Mouse (Mus musculus) CD4-positive naive resting alpha-beta T cell, adult 57 days (primary cell): ENCODE results near the gene Tbx21. TPM values are rescaled to one million over a fixed set of nuclear protein-coding genes. Genes with fewer than 3 reads are reported as not detected.

Experiments used
- total RNA-seq: library from RNA; stranded (reverse); gene quantifications from one replicate; pipeline ENCODE4 v1.2.4, GENCODE M21; 2023

Tbx21 gene
- total RNA-seq = 2.4 TPM

DNA sequence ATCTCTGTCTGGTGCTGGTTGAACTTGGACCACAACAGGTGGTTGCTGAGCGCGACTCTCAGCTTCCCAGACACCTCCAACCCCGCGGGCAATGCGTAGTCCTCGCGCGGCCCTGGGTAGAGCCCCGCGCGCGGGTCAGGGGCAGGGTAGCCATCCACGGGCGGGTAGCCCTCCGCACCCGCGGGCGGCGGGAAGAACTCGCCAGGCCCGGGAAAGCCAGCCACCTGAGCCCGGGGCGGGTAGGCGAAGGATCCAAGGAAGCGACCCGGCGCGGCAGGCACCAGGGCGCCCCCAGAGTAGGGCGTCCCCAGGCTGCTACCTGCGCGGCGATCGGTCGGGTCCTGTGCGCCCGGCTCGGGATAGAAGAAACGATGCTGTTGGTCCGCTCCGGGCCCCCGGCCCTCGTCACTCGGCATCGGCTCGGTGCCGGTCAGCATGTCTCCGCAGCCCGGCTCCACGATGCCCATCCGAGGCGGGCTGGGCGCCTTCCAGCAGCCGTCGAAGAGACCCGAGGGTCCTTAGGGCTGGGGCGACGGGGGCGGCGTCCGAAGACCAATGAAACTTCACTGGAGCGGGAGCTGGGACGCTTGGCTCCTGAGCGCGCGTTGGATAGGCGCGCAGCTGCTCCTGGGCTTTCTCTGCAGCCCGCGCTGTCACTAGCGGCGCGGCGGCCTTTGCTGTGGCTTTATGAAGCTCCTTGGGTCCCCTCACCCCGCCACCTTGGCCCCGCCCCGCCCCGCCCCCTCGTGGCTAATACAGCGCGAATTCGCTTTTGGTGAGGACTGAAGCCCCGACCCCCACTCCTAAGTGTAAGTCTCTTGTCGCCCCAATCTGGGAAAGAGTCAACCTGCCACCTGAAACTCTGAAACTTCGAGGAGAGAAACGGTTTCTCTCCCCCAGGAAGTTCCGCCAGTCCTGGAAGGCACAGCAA is at the start of gene Tbx21:
Gene Tbx21, minus strand, starts transcription at position 661 of the 931 bp plus-strand sequence.

DNA sequence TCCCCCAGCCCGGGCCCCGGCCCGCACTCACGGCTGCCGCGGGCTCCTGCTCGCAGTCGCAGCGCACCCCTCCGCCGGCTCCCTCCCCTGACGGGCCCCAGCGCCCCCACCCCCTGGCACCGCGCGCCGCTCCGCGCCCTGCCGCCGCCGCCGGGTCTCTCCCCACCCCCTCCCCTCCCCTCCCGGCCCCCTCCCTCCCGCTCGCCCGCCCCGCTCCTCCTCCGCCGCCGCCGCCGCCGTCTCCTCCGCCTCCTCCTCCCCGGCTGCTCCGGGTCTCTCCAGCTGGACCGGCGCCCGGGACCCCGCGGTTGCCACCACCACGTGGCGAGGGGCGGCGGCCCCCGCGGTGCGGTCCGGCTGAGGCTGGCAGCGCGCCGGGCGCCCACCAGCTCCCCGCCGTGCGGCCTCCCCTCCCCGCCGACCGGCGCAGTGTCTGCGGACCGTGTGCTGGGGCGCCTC is 36.2 kb upstream of the Tbx21 start, which contains the start of gene Tbkbp1:
Gene Tbkbp1, minus strand, starts transcription at position 153 of the 459 bp plus-strand sequence.

DNA sequence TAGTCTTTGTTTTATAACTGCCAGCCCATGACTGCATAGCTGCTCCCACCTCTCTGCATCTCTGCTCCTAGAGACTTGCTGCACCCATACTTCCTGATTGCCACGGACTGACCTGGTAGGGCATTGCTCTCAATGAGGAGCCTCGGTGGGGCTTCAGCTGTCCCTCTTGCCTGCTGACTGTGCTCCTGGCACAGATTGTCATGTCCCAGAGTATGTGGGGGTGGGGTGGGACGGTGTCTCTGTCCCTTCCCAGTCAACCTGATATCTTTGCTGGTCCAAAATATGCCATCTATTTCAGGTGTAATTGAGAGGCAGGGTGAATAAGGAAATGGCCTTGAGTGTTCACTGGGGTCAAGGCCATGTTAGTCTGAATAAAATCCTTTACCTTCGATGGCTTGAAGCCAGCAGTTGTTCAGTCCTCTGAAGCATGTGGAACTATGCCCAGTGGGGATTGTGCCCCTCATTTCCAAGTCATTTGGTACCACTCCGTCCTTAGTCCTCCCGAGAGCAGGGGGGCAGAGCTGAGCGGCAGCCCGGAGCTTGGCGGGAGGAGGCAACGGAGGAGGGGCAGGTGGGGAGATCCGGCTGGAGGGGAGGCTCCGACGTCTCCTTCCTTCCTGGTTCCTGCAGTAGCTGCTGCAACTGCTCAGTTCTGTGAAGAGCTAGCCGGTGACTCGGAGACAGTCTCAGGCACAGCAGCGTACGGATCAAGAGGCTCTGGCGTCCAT is 64.8 kb downstream of the Tbx21 start, which contains the start of gene Osbpl7:
Gene Osbpl7, plus strand, starts transcription at position 413 of the 728 bp plus-strand sequence.

Other genes with a start within 250 kb of the Tbx21 start
- 56.0 TPM for gene Cdk5rap3, start 198.8 kb downstream of the Tbx21 start, total RNA-seq
- not detected for gene Prr15l, start 187.2 kb downstream of the Tbx21 start, total RNA-seq
- gene Pnpo, start 171.3 kb downstream of the Tbx21 start, total RNA-seq = 18.1 TPM
- 54.2 TPM for gene Sp2, start 132.4 kb downstream of the Tbx21 start, total RNA-seq
- gene Sp6, start 101.9 kb downstream of the Tbx21 start, total RNA-seq = 4.7 TPM
- 3.3 TPM for gene Scrn2, start 85.4 kb downstream of the Tbx21 start, total RNA-seq
- not detected for gene Lrrc46, start 73.9 kb downstream of the Tbx21 start, total RNA-seq
- gene Mrpl10, start 73.8 kb downstream of the Tbx21 start, total RNA-seq = 38.7 TPM
- 31.6 TPM for gene Osbpl7, start 64.7 kb downstream of the Tbx21 start, total RNA-seq
- 1.2 TPM for gene Tbkbp1, start 36.2 kb upstream of the Tbx21 start, total RNA-seq
- 136 TPM for gene Kpnb1, start 72.5 kb upstream of the Tbx21 start, total RNA-seq
- 69.0 TPM for gene Npepps, start 165.3 kb upstream of the Tbx21 start, total RNA-seq
- gene Mrpl45, start 200.4 kb upstream of the Tbx21 start, total RNA-seq = 10.3 TPM
- gene Gpr179, start 236.7 kb upstream of the Tbx21 start, total RNA-seq = 0.30 TPM
- gene Socs7, start 247.2 kb upstream of the Tbx21 start, total RNA-seq = 15.3 TPM